Mouse (Mus musculus) heart, adult 18-20 months (tissue): ENCODE results near the gene Coro1a. TPM values are rescaled to one million over a fixed set of nuclear protein-coding genes. Genes with fewer than 3 reads are reported as not detected.

Experiments
- total RNA-seq, 2 experiments: library from RNA; stranded (reverse); gene quantifications; 2 replicates each; pipeline ENCODE4 v1.2.3; 2021

Gene Coro1a
- total RNA-seq, 2 experiments from 2014 or later = 9.3 to 28.6 TPM

Other genes with a start within 250 kb of the Coro1a start
- gene Atp2a1, start 244.7 kb downstream of the Coro1a start, total RNA-seq = under 1 TPM; 0.87 TPM
- 10 to 100 TPM; 40.9 to 45.1 TPM for gene Sh2b1, start 232.4 kb downstream of the Coro1a start, total RNA-seq
- 100 to 1,000 TPM; 286 to 355 TPM for gene Tufm, start 220.4 kb downstream of the Coro1a start, total RNA-seq
- 10 to 100 TPM; 33.0 to 37.1 TPM for gene Atxn2l, start 204.3 kb downstream of the Coro1a start, total RNA-seq
- gene Eif3c, start 141.4 kb downstream of the Coro1a start, total RNA-seq = 100 to 1,000 TPM; 142 to 148 TPM
- under 1 TPM; 0.23 to 0.79 TPM for gene Apobr, start 122.8 kb downstream of the Coro1a start, total RNA-seq
- gene Cln3, start 122.0 kb downstream of the Coro1a start, total RNA-seq = 10 to 100 TPM in 1 of 2 experiments, 1 to 10 TPM in 1; 9.0 to 17.9 TPM
- not detected for gene Il27, start 112.8 kb downstream of the Coro1a start, total RNA-seq
- 1 to 10 TPM; 6.1 to 8.0 TPM for gene Nupr1, start 76.9 kb downstream of the Coro1a start, total RNA-seq
- gene Sgf29, start 58.5 kb downstream of the Coro1a start, total RNA-seq = 10 to 100 TPM; 24.8 to 26.5 TPM
- 10 to 100 TPM; 31.1 to 44.0 TPM for gene Sult1a1, start 31.4 kb downstream of the Coro1a start, total RNA-seq
- gene Bola2, start 12.4 kb downstream of the Coro1a start, total RNA-seq = 10 to 100 TPM; 60.1 to 60.4 TPM
- 1 to 10 TPM; 3.7 to 4.1 TPM for gene Slx1b, start 12.0 kb downstream of the Coro1a start, total RNA-seq
- 10 to 100 TPM; 37.2 to 46.7 TPM for gene Mapk3, start 51.8 kb upstream of the Coro1a start, total RNA-seq
- gene Gdpd3, start 58.5 kb upstream of the Coro1a start, total RNA-seq = 1 to 10 TPM in 1 of 2 experiments, under 1 TPM in 1; 0.27 to 1.6 TPM
- gene Ypel3, start 69.2 kb upstream of the Coro1a start, total RNA-seq = 10 to 100 TPM; 43.4 to 73.3 TPM
- gene Tbx6, start 73.7 kb upstream of the Coro1a start, total RNA-seq = under 1 TPM; 0.27 to 0.64 TPM
- gene Ppp4c, start 84.7 kb upstream of the Coro1a start, total RNA-seq = 10 to 100 TPM; 35.6 to 39.0 TPM
- gene Fam57b, start 89.9 kb upstream of the Coro1a start, total RNA-seq = 1 to 10 TPM; 8.4 to 8.6 TPM
- not detected for gene 4930451I11Rik, start 123.9 kb upstream of the Coro1a start, total RNA-seq
- not detected for gene Doc2a, start 139.6 kb upstream of the Coro1a start, total RNA-seq
- 1 to 10 TPM; 5.0 to 6.4 TPM for gene Hirip3, start 154.2 kb upstream of the Coro1a start, total RNA-seq
- 10 to 100 TPM; 17.2 to 19.1 TPM for gene Ino80e, start 154.6 kb upstream of the Coro1a start, total RNA-seq
- gene Taok2, start 176.9 kb upstream of the Coro1a start, total RNA-seq = 10 to 100 TPM; 35.6 to 38.4 TPM
- 10 to 100 TPM; 10.4 to 10.6 TPM for gene Tmem219, start 215.1 kb upstream of the Coro1a start, total RNA-seq
- 1 to 10 TPM; 7.4 to 7.5 TPM for gene Kctd13, start 221.1 kb upstream of the Coro1a start, total RNA-seq
- gene Asphd1, start 241.8 kb upstream of the Coro1a start, total RNA-seq = not detected
- 1 to 10 TPM; 5.5 to 6.2 TPM for gene Sez6l2, start 242.8 kb upstream of the Coro1a start, total RNA-seq